Mouse (Mus musculus) ES-Bruce4 (cell line): ENCODE data around the gene S100a8. TPM values are rescaled to one million over a fixed set of nuclear protein-coding genes. Genes with fewer than 3 reads are reported as not detected.

Experiments
- H3K27ac ChIP-seq: 2 replicates; pipeline ENCODE4 v1.5.1; 2012; ENCODE audit warnings: low read length, inconsistent platforms; ENCODE audit not compliant: insufficient read depth
- H3K27me3 ChIP-seq: 2 replicates; pipeline ENCODE4 v1.6.1; 2012; ENCODE audit warnings: mild to moderate bottlenecking, low read length, inconsistent platforms; ENCODE audit not compliant: control insufficient read depth, poor library complexity, insufficient read depth, severe bottlenecking
- H3K36me3 ChIP-seq: 2 replicates; pipeline ENCODE4 v1.6.1; 2012; ENCODE audit warnings: inconsistent platforms, mild to moderate bottlenecking, low read length, moderate library complexity; ENCODE audit not compliant: control insufficient read depth, poor library complexity, insufficient read depth, severe bottlenecking
- H3K4me1 ChIP-seq: one replicate; pipeline ENCODE4 v1.8.1; 2011; ENCODE audit warnings: low read length; ENCODE audit not compliant: control insufficient read depth, insufficient read depth
- H3K4me3 ChIP-seq: 2 replicates; pipeline ENCODE4 v1.5.1; 2011; ENCODE audit warnings: low read depth, mild to moderate bottlenecking, low read length
- H3K9ac ChIP-seq: 2 replicates; pipeline ENCODE4 v1.6.1; 2012; ENCODE audit warnings: low read depth, mild to moderate bottlenecking, inconsistent platforms; ENCODE audit not compliant: poor library complexity, severe bottlenecking
- H3K9me3 ChIP-seq: replicated peaks from 2 replicates; pipeline ENCODE4 v1.6.1; 2012; ENCODE audit warnings: mild to moderate bottlenecking, low read length, inconsistent platforms; ENCODE audit not compliant: control insufficient read depth, poor library complexity, insufficient read depth, severe bottlenecking
- CTCF ChIP-seq: IDR thresholded peaks from one replicate; pipeline ENCODE4 v1.8.1; 2011; ENCODE audit warnings: low read depth, low read length
- EP300 ChIP-seq: IDR thresholded peaks from 2 replicates; pipeline ENCODE4 v1.6.1; 2011; ENCODE audit warnings: low read depth, low read length; ENCODE audit not compliant: insufficient read depth
- POLR2A ChIP-seq: IDR thresholded peaks from one replicate; pipeline ENCODE4 v1.8.1; 2011; ENCODE audit warnings: low read length; ENCODE audit not compliant: insufficient read depth
- polyA plus RNA-seq: library from polyadenylated mRNA; stranded (reverse); fragments of >200 nt; gene quantifications from 2 replicates; pipeline ENCODE4 v1.2.4, GENCODE M21; 2011; ENCODE audit warnings: low read depth; ENCODE audit not compliant: missing spikeins, insufficient read depth, insufficient read length

Gene S100a8
- polyA plus RNA-seq, result not detected in 2 replicates

GRCm38 (mm10) chr3:90668846-90669245 is at the start of gene S100a8:
TSS of gene S100a8 (plus strand) at chr3:90668978.
- Histone ChIP-seq H3K4me3 (no peak within 1 kb of the TSS), H3K27ac (no peak within 1 kb of the TSS), H3K36me3 (no peaks in the 10 kb centered on the region), H3K4me1 (no peaks in the 10 kb centered on the region), H3K9ac (no peak within 1 kb of the TSS), H3K9me3 (no peaks in the 10 kb centered on the region), H3K27me3 (no peaks in the 10 kb centered on the region)
- TF ChIP-seq CTCF, result no peak
- TF ChIP-seq EP300, result no peak
- TF ChIP-seq POLR2A, result no peak

DNA sequence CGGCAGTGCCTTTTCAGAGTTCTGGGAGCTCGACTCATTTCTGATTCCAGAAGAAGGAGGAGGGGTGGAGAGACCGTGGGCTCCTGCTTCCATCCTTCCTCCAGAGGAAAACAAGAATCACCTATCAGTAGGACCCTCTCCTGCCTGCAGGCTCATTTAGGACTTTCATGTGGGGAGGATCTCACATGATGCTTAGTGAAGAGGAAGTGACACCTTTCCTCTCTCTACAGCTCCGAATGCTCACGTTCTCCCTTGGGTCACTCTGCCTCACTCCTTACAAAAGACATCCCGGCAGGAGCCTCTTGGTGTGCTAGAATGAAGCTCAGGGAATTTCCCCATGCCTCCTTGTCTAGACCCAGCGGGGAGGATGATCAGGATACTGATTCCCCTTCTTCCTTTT is 47.2 kb upstream of the S100a8 start:
- Histone ChIP-seq H3K36me3 (no peaks in the 10 kb centered on the region), H3K4me1 (no peaks in the 10 kb centered on the region), H3K9me3 (no peaks in the 10 kb centered on the region), H3K27ac (no peak overlapping the region), H3K9ac (no peak overlapping the region), H3K4me3 (no peak overlapping the region), H3K27me3 (no peaks in the 10 kb centered on the region)
- TF ChIP-seq POLR2A, result no peak
- TF ChIP-seq CTCF, result no peak
- TF ChIP-seq EP300, result no peak

- no peak overlapping the region for H3K9ac ChIP-seq
- no peak for TF ChIP-seq CTCF
- TF ChIP-seq POLR2A, result no peak
- TF ChIP-seq EP300, result no peak
- no peak overlapping the region for H3K4me3 ChIP-seq
- H3K4me1 ChIP-seq, result no peaks in the 10 kb centered on the region
- H3K36me3 ChIP-seq, result no peaks in the 10 kb centered on the region
- no peak overlapping the region for H3K27ac ChIP-seq
- H3K9me3 ChIP-seq, result no peaks in the 10 kb centered on the region
- H3K27me3 ChIP-seq, result no peaks in the 10 kb centered on the region
These were observed 45.2 kb upstream of the S100a8 start for GRCm38 (mm10) chr3:90623435-90624071.

DNA sequence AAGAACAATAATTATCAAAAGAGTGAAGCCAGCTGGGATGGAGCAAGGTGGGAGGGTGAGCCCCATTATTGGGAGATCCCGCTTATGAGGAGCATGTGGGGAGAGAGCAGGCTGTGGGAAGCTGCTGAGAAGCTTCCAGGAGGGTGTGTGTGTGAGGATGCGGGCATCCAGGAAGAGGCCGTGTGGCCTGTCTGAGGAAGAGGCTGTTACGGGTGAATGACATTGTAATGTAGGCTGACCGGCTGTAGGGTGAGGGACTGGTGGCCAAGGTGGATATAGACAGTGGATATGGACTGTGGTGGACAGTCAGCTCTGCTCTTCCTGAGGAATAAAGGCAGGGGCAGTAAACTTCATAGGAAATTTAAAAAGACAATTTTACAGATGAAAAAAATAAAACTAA is 43.3 kb upstream of the S100a8 start:
- Histone ChIP-seq H3K9ac (no peak overlapping the region), H3K4me3 (no peak overlapping the region), H3K9me3 (no peaks in the 10 kb centered on the region), H3K27ac (no peak overlapping the region), H3K36me3 (no peaks in the 10 kb centered on the region), H3K4me1 (no peaks in the 10 kb centered on the region), H3K27me3 (no peaks in the 10 kb centered on the region)
- no peak for TF ChIP-seq EP300
- no peak for TF ChIP-seq CTCF
- no peak for TF ChIP-seq POLR2A

- no peaks in the 10 kb centered on the region for H3K36me3 ChIP-seq
- TF ChIP-seq POLR2A (no peak), CTCF (no peak), EP300 (no peak)
- H3K27me3 ChIP-seq, result no peaks in the 10 kb centered on the region
- H3K9me3 ChIP-seq, result no peaks in the 10 kb centered on the region
- H3K9ac ChIP-seq, result no peak overlapping the region
- H3K27ac ChIP-seq, result no peak overlapping the region
- no peaks in the 10 kb centered on the region for H3K4me1 ChIP-seq
- H3K4me3 ChIP-seq, result no peak overlapping the region
These were observed 42.3 kb upstream of the S100a8 start for GRCm38 (mm10) chr3:90626266-90627021.

DNA sequence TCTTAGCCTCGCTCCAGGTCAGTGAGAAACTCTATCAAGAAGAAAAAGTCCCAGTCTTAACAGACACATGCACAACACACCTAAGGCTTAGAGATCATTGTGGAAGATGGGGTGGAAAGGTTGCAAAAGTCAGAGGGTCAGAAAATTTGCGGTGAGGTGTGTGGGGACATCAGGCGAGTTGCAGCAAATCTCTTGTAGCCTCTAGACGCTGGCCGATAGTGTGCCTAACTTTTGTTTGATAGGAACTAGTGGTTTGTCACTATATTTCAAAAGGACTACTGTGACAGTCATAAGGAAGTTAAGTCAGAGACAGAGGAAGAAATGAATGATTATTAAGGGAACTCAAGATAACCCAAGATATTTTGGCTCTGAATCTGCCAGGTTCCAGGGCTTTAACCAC is 41.4 kb upstream of the S100a8 start:
- no peaks in the 10 kb centered on the region for H3K36me3 ChIP-seq
- no peak for TF ChIP-seq CTCF
- no peak for TF ChIP-seq POLR2A
- TF ChIP-seq EP300, result no peak
- H3K9ac ChIP-seq, result no peak overlapping the region
- H3K4me1 ChIP-seq, result no peaks in the 10 kb centered on the region
- H3K27ac ChIP-seq, result no peak overlapping the region
- H3K4me3 ChIP-seq, result no peak overlapping the region
- no peaks in the 10 kb centered on the region for H3K9me3 ChIP-seq
- 0 out of 2 replicates have a peak, but pooled peaks cover 1% of the 10 kb centered on the region for H3K27me3 ChIP-seq
